Comparison of ENCODE assay signal across 13 mouse cellular contexts in the genomic region with DNA sequence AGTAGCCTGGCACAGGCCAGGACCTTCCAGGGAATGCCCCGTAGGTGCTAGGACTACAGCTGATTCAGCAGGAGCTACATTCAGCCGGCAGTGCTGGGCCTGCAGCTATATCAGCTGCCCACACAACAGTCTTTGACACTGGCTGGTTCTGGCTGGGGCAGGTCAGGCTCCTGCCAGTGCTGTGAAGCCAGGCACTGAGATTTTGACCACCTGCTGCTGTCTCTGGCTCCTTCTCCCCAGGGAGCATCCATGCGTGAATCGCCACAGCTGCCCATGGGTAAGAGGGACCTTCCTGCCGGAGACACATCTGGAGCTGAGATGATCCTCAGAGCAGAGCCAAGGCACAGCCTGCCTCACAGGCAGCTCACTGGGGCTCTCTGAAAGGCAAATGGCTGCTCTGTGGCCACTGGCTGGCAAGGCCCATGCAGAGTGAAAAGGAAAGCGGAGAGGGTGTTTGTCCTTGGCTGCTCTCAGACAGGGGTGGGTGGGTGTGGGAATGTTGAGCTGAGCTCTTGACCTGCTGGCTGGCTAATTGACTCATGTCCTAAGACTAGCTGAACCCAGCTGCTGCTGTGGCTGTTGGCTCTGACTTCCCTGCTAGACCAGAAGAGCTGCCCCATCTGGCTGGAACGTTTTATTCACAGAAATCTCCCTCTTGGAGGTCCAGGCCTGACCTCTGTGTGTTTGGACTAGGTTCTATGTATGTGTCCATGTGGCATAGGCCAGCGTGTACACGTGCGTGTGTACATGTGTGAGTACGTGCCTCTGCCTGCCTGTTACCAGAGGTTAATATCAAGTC.
DNase-seq lines count a peak whose midpoint lies in the region; ATAC-seq lines count a peak whose summit lies in the region.
"Had no signal": no experiment of that assay in that cellular context is flagged by ENCODE, and none has a peak within 500 bp of the region (broad histone marks: within the 10 kb centered on the region; RNA-seq: fewer than 3 reads in every experiment).

No protein-coding gene starts in this region.

- no peak overlapping the region for H3K4me3 ChIP-seq in midbrain, embryonic 10.5 days
- no peak overlapping the region for H3K4me3 ChIP-seq in midbrain, embryonic 15.5 days
- no peak overlapping the region for H3K4me3 ChIP-seq in kidney, embryonic 16.5 days (ENCODE audit: low read length)
- no peak overlapping the region for H3K4me3 ChIP-seq in intestine, embryonic 15.5 days (replicated peaks)
- H3K4me3 ChIP-seq: heart, embryonic 13.5 days; myocyte had no signal

- H3K4me1 ChIP-seq in midbrain, embryonic 10.5 days = peaks cover 25% of the 10 kb centered on the region
- H3K4me1 ChIP-seq in midbrain, embryonic 15.5 days = 0 out of 2 replicates have a peak, but pooled peaks cover 5% of the 10 kb centered on the region
- H3K4me1 ChIP-seq in kidney, embryonic 16.5 days (ENCODE audit: insufficient read depth, low read length) = peaks cover 27% of the 10 kb centered on the region
- H3K4me1 ChIP-seq in intestine, embryonic 15.5 days (replicated peaks) = no peaks in the 10 kb centered on the region

- H3K9ac ChIP-seq in midbrain, embryonic 15.5 days = no peak overlapping the region
- H3K9ac ChIP-seq in kidney, embryonic 16.5 days (replicated peaks; ENCODE audit: low read length) = no peak overlapping the region
- no peak overlapping the region for H3K9ac ChIP-seq in intestine, embryonic 15.5 days
- H3K9ac ChIP-seq: heart, embryonic 13.5 days had no signal

- no peak overlapping the region for H3K4me2 ChIP-seq in midbrain, embryonic 15.5 days
- no peak overlapping the region for H3K4me2 ChIP-seq in kidney, embryonic 16.5 days (replicated peaks; ENCODE audit: low read depth, low read length)
- no peak overlapping the region for H3K4me2 ChIP-seq in intestine, embryonic 15.5 days (replicated peaks)
- H3K4me2 ChIP-seq: heart, embryonic 13.5 days had no signal

- ATAC-seq in midbrain, embryonic 15.5 days (replicated peaks) = no peak
- peak; percentile 69 for ATAC-seq in kidney, embryonic 16.5 days (ENCODE audit: low FRiP score, low TSS enrichment)
- no peak for ATAC-seq in megakaryocyte-erythroid progenitor cell, adult 5-6 weeks (replicated peaks; ENCODE audit: low FRiP score, low TSS enrichment, poor library complexity, severe bottlenecking)
- no peak for ATAC-seq in intestine, embryonic 15.5 days

- peak overlapping the region; percentile 1; the same call in 1 of the 2 replicates for H3K27ac ChIP-seq in midbrain, embryonic 10.5 days (replicated peaks)
- no peak overlapping the region for H3K27ac ChIP-seq in midbrain, embryonic 15.5 days
- H3K27ac ChIP-seq in kidney, embryonic 16.5 days (ENCODE audit: low read length) = no peak overlapping the region; the same call in 1 of the 2 replicates
- no peak overlapping the region for H3K27ac ChIP-seq in intestine, embryonic 15.5 days
- H3K27ac ChIP-seq: heart, embryonic 13.5 days; macrophage had no signal

- DNase-seq in midbrain, embryonic 10.5 days (ENCODE audit: low spot score) = no peak
- DNase-seq in heart, adult 9 months (ENCODE audit: low spot score in 2 of 2) = peak; percentile 64 to 68
- peak; percentile 48 for DNase-seq in retina, embryonic 14.5 days (ENCODE audit: low spot score)
- DNase-seq in adrenal gland, adult 18-20 months (ENCODE audit: low spot score in 2 of 2) = no peak
- DNase-seq: adrenal gland, postnatal 25 days; thymus, adult 18-20 months had no signal

- 0 out of 2 replicates have a peak, but pooled peaks cover 4% of the 10 kb centered on the region for H3K9me3 ChIP-seq in midbrain, embryonic 10.5 days (replicated peaks)
- H3K9me3 ChIP-seq in midbrain, embryonic 15.5 days = no peaks in the 10 kb centered on the region
- H3K9me3 ChIP-seq in kidney, embryonic 16.5 days (ENCODE audit: low read length) = no peaks in the 10 kb centered on the region
- H3K9me3 ChIP-seq in intestine, embryonic 15.5 days = no peaks in the 10 kb centered on the region
- H3K9me3 ChIP-seq: heart, embryonic 13.5 days had no signal

- 0 out of 2 replicates have a peak, but pooled peaks cover 5% of the 10 kb centered on the region for H3K27me3 ChIP-seq in midbrain, embryonic 10.5 days (ENCODE audit: low read depth, poor library complexity, severe bottlenecking)
- no peaks in the 10 kb centered on the region for H3K27me3 ChIP-seq in midbrain, embryonic 15.5 days (replicated peaks)
- H3K27me3 ChIP-seq in kidney, embryonic 16.5 days (ENCODE audit: insufficient read depth, low read length) = no peaks in the 10 kb centered on the region
- no peaks in the 10 kb centered on the region for H3K27me3 ChIP-seq in intestine, embryonic 15.5 days (replicated peaks)

- no peaks in the 10 kb centered on the region for H3K36me3 ChIP-seq in midbrain, embryonic 10.5 days
- H3K36me3 ChIP-seq in midbrain, embryonic 15.5 days (replicated peaks) = no peaks in the 10 kb centered on the region
- H3K36me3 ChIP-seq in kidney, embryonic 16.5 days (ENCODE audit: insufficient read depth, low read length) = no peaks in the 10 kb centered on the region
- H3K36me3 ChIP-seq in intestine, embryonic 15.5 days = no peaks in the 10 kb centered on the region
- H3K36me3 ChIP-seq: heart, embryonic 13.5 days had no signal

- 65% methylated on average over 11 of the region's 11 CpGs for WGBS in midbrain, embryonic 10.5 days
- WGBS in midbrain, embryonic 15.5 days = 65% methylated on average over 11 of the region's 11 CpGs
- WGBS in kidney, embryonic 16.5 days = 52% methylated on average over 11 of the region's 11 CpGs
- 70% methylated on average over 11 of the region's 11 CpGs for WGBS in intestine, embryonic 15.5 days

Comparison
In these comparisons a context has a peak if more than half of its experiments do, and no peak if none do; other contexts are left out.
1. DNase-seq: peak in heart, adult 9 months (2 of 2) and retina, embryonic 14.5 days (single experiment); none in midbrain, embryonic 10.5 days (single experiment) and adrenal gland, adult 18-20 months (0 of 2).